Mouse (Mus musculus) olfactory bulb, adult 2 months (tissue): Measurements from ENCODE around the gene Zfp513.

ENCODE experiments used
- CTCF ChIP-seq: fragments of 200-500 bp; IDR thresholded peaks from 2 replicates; pipeline ENCODE4 v1.5.1; 2012; ENCODE audit warnings: low read depth, mild to moderate bottlenecking, low read length, moderate library complexity; ENCODE audit not compliant: insufficient read depth
- POLR2A ChIP-seq: fragments of 200-500 bp; IDR thresholded peaks from 2 replicates; pipeline ENCODE4 v1.6.1; 2012; ENCODE audit warnings: mild to moderate bottlenecking, low read depth, low read length, moderate library complexity; ENCODE audit not compliant: insufficient read depth

- no peak for TF ChIP-seq CTCF
- TF ChIP-seq POLR2A = no peak
Observed at GRCm38 (mm10) chr5:31195671-31196070, 6.4 kb downstream of the Zfp513 start.
